Mouse (Mus musculus): ENCODE results near the gene Slc9b1.

DNA sequence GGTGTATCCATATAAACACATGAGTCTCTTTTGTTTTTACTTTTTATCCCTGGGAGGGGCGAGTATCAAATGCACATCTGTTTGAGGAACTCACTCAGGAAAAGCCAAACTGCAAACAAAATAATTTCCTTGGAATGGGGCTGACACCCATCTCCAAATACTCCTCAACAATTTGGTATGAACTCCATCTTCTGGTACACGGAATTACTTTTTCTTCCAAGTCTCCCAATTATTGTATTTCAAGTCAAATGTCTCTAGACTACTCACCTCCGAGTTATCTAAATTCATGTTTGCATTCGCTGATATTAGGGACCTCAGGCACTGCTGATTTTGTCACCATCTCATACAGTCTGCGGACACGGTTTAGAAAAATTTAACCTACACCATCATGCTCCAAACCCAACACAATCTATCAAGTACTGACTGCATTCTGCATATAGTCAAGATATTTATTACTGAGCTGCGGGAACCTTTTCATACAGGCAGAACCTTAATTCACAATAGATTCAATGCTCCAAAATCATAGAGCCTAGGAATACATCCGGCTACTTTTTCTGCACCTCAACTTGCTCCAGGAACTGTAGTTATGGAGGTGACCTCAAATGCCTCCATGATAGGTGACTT is 74.5 kb downstream of the Slc9b1 start:
- no peak for TF ChIP-seq POLR2A (IDR thresholded peaks at IDR 0.05; ENCODE audit: control insufficient read depth, low read depth, low read length)
- TF ChIP-seq CTCF (IDR thresholded peaks at IDR 0.05; ENCODE audit: control insufficient read depth, insufficient read depth, insufficient replicate concordance, low read depth, low read length) = no peak
